Mouse (Mus musculus) macrophage (primary cell): ENCODE data around the gene Psma2. TPM values are rescaled to one million over a fixed set of nuclear protein-coding genes. Genes with fewer than 3 reads are reported as not detected.

Source experiments
- H3K27ac ChIP-seq: fragments of 350-480 bp; formaldehyde crosslinking; 2 replicates; pipeline ENCODE4 v1.9.0; 2021
- H3K36me3 ChIP-seq: fragments of 350-480 bp; formaldehyde crosslinking; 2 replicates; pipeline ENCODE4 v1.9.0; 2021; ENCODE audit errors: inconsistent target
- H3K4me3 ChIP-seq: fragments of 350-480 bp; formaldehyde crosslinking; 2 replicates; pipeline ENCODE4 v1.9.0; 2021; ENCODE audit errors: inconsistent target
- H3K79me2 ChIP-seq: fragments of 350-480 bp; formaldehyde crosslinking; 2 replicates; pipeline ENCODE4 v1.9.0; 2021; ENCODE audit errors: inconsistent target
- WGBS: methylation state at CpG from one replicate; pipeline ENCODE4 v1.1.7; 2026; ENCODE audit warnings: inconsistent platforms; ENCODE audit not compliant: missing documents; 5-methylcytosine and 5-hydroxymethylcytosine counted together
- polyA plus RNA-seq: library from polyadenylated mRNA; stranded (reverse); fragments of 250-400 nt; gene quantifications from 3 replicates; pipeline ENCODE4 v1.2.4, GENCODE M21; 2018; ENCODE audit warnings: inconsistent platforms

Psma2 gene
- polyA plus RNA-seq, 1 experiment from 2014 or later, result 85.0 TPM

DNA sequence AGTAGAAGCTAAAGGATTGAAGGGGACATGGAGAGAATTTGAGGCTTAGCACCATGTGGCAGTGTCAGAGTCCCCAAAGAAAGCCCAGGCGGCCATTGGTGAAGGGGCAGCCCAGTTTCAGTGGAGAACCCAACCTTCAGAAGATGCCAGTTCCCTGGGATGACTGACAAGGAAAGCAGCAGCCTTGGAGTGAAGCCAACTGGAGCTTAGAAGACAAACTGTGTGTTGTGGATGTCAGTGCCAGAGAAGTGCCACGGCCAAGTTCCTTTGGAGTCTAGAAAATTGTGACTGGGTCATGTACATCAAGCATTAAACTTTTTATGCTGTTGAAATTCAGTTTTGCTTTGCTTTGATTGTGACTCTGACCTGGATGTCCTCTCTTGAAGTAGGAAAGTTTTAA is 103.8 kb downstream of the Psma2 start:
- H3K79me2 ChIP-seq, result no peaks in the 10 kb centered on the region
- H3K4me3 ChIP-seq, result no peak overlapping the region
- no peak overlapping the region for H3K27ac ChIP-seq
- no peaks in the 10 kb centered on the region for H3K36me3 ChIP-seq
- 84% methylated on average over 2 of the region's 2 CpGs for WGBS

DNA sequence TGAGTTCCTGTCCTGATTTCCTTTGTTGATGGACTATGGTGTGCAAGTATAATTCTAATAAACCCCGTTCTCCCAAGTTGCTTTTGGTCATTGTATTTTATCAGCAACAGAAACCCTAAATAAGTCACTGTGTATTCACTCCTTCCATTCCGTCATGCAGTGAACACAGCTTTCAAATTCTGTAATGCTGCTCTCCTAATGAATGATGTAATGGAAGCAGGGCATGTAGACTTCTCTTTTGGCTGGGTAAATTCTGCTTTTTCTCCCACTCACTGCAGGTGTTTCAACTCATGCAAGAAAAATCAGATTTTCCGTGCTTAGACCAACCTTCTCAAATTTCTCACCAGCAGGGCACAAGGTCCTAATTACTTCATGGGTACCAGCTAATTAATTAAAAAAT is 104.7 kb downstream of the Psma2 start:
- Histone ChIP-seq H3K27ac (no peak overlapping the region), H3K4me3 (no peak overlapping the region), H3K79me2 (no peaks in the 10 kb centered on the region), H3K36me3 (no peaks in the 10 kb centered on the region)
- 97% methylated on average over 3 of the region's 3 CpGs for WGBS

Other genes with a start within 250 kb of the Psma2 start
- not detected in 3 replicates for gene Hecw1, start 90.0 kb upstream of the Psma2 start, polyA plus RNA-seq
- gene Mrpl32, start 75 bp upstream of the Psma2 start, polyA plus RNA-seq, result 33.0 to 89.7 TPM (median 50.0 TPM) in 3 replicates
- 7.7 to 9.3 TPM (median 8.9 TPM) in 3 replicates for gene AW209491, start 16.9 kb downstream of the Psma2 start, polyA plus RNA-seq